Mouse (Mus musculus): ENCODE measurements at regions not wholly inside any gene's neighbourhood (a gene's known extent, or its start where the extent isn't known, plus 50 kb on each side); places are given as distances from the start of the nearest gene placed in this dataset.
"Not testable (repeated sequence)": the region's sequence is repeated elsewhere in the genome, so short reads cannot be mapped to it uniquely, and the experiment has no call there.

DNA sequence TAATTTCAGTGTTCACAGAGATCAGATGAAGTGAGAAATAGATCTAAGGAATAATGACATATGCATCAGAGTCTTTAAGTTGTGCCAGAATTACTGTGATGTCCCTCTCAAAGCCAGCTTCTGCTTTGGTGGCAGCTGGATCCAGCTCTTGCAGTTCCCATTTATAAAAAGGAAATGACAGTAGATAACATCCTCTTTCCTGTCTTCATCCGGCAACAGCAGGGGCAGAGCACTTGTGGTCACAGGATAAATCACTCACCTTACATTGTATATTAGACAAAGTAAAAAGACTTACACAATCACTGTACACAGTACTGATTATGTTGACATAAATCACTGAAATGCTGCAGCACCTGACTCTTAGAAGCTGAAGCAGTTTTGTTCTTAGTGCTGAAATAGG lies 1214.2 kb downstream of the Adam6a start:
- H3K27ac ChIP-seq; DNase-seq (ENCODE audit: extremely low spot score in 1 of 2, low spot score in 2 of 2); H3K4me3 ChIP-seq; intact Hi-C loops (cut with DNase I): not testable (repeated sequence)

DNA sequence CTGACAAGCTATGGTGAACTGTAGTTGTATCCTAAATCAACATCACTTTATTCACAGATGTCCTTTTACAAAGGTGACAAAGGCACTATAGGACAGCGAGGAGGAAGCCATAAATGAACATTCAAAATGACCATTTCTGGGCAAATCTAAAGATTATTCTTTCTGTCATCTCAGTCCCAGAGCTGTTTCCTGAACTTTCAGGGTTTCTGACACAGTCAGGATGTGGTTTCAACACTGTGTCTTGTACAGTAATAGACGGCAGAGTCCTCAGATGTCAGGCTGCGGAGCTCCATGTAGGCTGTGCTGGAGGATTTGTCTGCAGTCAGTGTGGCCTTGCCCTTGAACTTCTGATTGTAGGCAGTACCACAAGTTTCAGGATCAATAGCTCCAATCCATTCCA lies 1220.5 kb downstream of the Adam6a start:
- H3K27ac ChIP-seq; intact Hi-C loops (cut with DNase I); DNase-seq (ENCODE audit: extremely low spot score in 1 of 2, low spot score in 2 of 2); H3K4me3 ChIP-seq: not testable (repeated sequence)

DNA sequence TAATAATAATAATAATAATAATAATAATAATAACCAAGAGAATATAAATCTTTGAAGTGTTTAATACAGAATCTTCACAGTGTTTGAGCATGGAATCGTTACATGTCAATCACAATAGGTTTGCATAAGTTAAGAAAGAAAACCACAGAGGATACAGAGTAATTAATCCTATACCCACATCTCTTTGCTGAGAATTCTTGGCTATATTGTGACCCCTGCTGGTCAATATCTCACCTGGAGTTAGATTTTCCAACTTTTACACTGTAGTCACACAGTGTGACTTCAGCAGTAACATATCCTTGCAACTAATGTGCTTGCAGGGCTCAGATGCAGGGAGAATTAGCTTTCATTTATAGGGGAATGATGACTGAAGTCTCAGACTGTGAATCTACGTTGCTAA lies 1231.7 kb downstream of the Adam6a start:
- not testable (repeated sequence) for H3K27ac ChIP-seq; DNase-seq (ENCODE audit: extremely low spot score in 1 of 2, low spot score in 2 of 2); H3K4me3 ChIP-seq
- intact Hi-C loops (cut with DNase I): loop anchor here (5.0 kb wide), 1 partner anchor 103 kb away; no protein-coding TSS in a partner anchor

DNA sequence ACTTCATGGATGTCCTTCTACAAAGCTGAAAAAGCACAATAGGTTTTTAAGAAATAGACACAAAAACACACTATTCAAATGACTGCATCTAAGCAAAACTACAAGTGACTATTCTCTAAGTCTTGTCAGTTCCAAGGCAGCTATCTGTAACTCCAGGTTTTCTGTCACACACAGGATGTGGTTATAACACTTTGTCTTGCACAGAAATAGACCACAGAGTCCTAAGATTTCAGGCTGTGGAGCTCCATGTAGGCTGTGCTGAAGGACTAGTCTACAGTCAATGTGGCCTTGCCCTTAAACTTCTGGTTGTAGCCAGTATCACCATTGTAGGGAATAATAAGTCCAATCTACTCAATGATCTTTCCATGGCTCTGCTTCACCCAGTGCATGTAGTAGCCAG lies 1243.1 kb upstream of the Zfp386 start:
- DNase-seq (ENCODE audit: extremely low spot score in 1 of 2, low spot score in 2 of 2): no peak
- Histone ChIP-seq H3K27ac (no peak overlapping the region), H3K4me3 (no peak overlapping the region)
- no peak for TF ChIP-seq CTCF (IDR thresholded peaks at IDR 0.05)
- intact Hi-C loops (cut with DNase I): loop anchor here (10.0 kb wide), 1 partner anchor 110 kb away; no protein-coding TSS in a partner anchor

DNA sequence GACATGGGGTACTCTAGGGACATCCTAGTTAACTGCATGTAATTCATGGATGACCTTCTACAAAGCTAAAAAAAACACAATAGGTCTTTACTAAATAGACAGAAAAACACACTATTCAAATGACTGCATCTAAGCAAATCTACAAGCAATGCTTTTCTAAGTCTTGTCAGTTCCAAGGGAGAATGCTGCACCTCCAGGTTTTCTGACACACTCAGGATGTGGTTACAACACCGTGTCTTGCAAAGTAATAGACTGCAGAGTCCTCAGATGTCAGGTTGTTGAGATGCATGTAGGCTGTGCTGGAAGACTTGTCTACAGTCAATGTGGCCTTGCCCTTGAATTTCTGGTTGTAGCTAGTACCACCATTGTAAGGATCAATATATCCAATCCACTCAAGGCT lies 1238.3 kb upstream of the Zfp386 start:
- no peak for TF ChIP-seq CTCF (IDR thresholded peaks at IDR 0.05)
- intact Hi-C loops (cut with DNase I): loop anchor here (10.0 kb wide), 1 partner anchor 114 kb away; no protein-coding TSS in a partner anchor
- no peak for DNase-seq (ENCODE audit: extremely low spot score in 1 of 2, low spot score in 2 of 2)
- Histone ChIP-seq H3K27ac (no peak overlapping the region), H3K4me3 (no peak overlapping the region)

DNA sequence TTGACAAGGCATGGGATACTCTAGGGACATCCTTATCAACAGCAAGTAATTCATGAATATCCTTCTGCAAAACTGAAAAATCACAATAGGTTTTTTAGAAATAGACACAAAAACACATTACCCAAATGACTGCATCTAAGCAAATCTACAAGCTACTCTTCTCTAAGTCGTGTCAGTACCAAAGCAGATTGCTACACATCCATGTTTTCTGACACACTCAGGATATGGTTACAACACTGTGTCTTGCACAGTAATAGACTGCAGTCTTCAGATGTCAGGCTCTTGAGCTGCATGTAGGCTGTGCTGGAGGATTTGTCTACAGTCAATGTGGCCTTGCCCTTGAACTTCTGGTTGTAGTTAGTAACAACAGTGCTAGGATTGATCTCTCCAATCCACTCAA lies 1230.7 kb upstream of the Zfp386 start:
- not testable (repeated sequence) for DNase-seq (ENCODE audit: extremely low spot score in 1 of 2, low spot score in 2 of 2); H3K4me3 ChIP-seq; H3K27ac ChIP-seq
- intact Hi-C loops (cut with DNase I): loop anchor here (10.0 kb wide), 1 partner anchor 118 kb away; no protein-coding TSS in a partner anchor

DNA sequence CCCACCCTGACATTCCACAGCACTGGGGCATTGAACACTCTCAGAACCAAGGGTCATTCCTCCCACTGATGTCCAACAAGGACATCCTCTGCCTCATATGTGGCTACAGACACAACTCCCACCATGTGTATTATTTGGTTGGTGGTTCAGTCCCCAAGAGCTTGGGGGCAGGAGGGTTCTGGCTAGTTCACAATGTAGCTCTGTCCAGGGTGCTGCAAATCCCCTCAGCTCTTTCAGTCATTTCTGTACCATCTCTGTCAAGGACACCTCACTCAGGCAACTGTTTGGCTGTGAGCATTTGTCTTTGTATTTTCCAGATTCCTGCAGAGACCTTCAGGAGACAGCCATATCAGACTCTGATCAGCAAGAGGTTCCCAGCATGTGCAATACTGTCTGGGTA lies 1214.6 kb upstream of the Zfp386 start:
- DNase-seq (ENCODE audit: extremely low spot score in 1 of 2, low spot score in 2 of 2): no peak
- H3K4me3 ChIP-seq: no peak overlapping the region
- TF ChIP-seq CTCF (IDR thresholded peaks at IDR 0.05): no peak
- intact Hi-C loops (cut with DNase I): loop anchor here (10.0 kb wide), 1 partner anchor 428 kb away; no protein-coding TSS in a partner anchor
- H3K27ac ChIP-seq: no peak overlapping the region

All from left cerebral cortex, adult 2 months (tissue).